Mouse (Mus musculus) gastrocnemius, postnatal 36 days (tissue): ENCODE results near the gene Kcnk10. TPM values are rescaled to one million over a fixed set of nuclear protein-coding genes. Genes with fewer than 3 reads are reported as not detected.
"Not testable (repeated sequence)": the region's sequence is repeated elsewhere in the genome, so short reads cannot be mapped to it uniquely, and the experiment has no call there.

Experiments
- DNase-seq, 2 experiments: peaks; one replicate each; pipeline ENCODE4 v3.0.0; 2022
- intact Hi-C: fragments of 180-260 bp; cut with DNase I; formaldehyde crosslinking; loops from one replicate; pipeline ENCODE4 v1.15.1; 2025
- long read RNA-seq, 2 experiments: library from polyadenylated mRNA; stranded (forward); transcript quantifications; one replicate each; pipeline ENCODE4 v2.0.0; 2021
- total RNA-seq, 2 experiments: library from RNA; stranded (reverse); gene quantifications; 2 replicates each; pipeline ENCODE4 v1.2.3; 2021

The Kcnk10 gene
- not detected for total RNA-seq
- long read RNA-seq, experiment 1 = 0 reads
- long read RNA-seq, experiment 2 = 0 reads

- intact Hi-C loops = no loop called here
- DNase-seq = no peak
These were observed at the start of gene Kcnk10 for GRCm38 (mm10) chr12:98577861-98578360. TSS of gene Kcnk10 (minus strand) at chr12:98578310.

DNA sequence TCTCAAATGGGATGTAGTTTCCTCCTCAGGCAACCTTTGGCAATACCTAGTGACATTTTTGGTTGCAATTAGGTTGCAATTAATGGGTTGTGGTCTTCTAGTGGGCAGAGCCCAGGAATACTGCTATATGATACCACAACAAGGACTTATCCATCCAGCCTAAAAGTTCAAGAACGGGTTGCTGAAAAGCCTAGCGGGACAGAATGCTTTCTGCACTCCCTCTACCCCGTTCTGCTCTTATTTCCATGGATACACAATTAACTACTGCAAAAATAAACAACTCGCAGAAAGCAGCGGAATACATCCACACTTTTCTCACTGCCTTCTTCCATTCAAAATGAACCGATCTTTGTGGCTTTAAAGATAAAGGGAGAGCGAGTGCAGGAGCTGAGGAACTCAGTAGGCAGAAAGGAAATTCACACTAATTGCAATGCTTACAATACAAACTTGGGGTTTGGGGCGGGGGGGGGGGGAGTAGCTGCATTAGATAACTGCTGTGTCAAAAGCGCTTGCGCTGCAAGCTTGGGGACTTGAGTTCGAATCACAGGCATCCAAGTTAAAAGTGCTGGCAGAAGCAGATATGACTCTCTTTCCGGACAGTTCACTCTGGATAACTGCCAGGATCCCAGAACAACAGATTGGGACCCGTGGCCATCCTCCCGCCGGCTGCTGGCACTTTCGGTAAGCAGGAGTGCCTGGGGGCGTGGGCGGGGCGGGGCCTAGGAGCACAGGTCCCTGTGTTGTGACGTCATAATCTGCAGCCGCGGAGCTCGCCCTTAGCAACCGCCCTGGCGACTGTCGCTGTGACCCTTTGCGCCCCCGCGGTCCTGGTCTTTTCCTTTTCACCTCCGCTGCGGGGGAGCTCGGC, 49.5 kb upstream of the Kcnk10 start, which contains the start of gene Spata7:
Gene Spata7 (plus strand): TSS at position 766 of the 868 bp plus-strand sequence.
- intact Hi-C loops = no loop called here
- peak; percentile 68 to 73 for DNase-seq

GRCm38 (mm10) chr12:98623266-98623665, 45.2 kb upstream of the Kcnk10 start:
- intact Hi-C loops, DNase-seq: not testable (repeated sequence)

DNA sequence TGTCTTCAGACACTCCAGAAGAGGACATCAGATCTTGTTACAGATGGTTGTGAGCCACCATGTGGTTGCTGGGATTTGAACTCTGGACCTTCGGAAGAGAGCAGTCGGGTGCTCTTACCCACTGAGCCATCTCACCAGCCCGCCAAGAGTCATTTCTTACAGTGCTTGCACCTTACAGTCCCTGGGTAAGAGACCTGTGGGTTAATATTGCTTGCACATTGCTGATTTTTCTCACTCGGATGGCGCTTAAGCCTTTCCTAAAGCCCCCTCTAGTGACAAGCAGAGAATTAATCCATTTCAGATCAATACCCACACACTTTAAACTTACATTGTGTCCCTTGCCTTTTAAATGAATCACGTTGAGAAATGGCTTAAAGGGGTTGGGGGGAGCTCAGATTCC, 42.8 kb upstream of the Kcnk10 start:
- intact Hi-C loops, DNase-seq: not testable (repeated sequence)

DNA sequence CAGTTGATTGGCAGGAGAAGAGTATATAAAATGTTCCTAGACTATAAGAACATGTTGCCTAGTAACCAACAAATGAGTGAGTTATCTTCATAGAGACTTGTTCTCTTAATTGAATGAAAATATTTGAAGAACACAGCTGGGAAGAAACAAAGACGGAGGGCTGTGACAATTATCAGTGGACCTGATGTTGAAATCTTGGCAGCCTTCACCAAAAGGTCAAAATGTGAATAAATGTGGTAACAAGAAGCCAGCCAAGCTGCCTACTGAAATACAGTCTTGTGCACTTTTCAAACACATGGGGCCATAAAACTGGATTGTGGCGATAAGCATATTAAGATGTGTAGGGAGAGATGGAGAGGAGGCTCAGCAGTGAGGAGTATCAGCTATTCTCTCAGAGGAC, 41.4 kb upstream of the Kcnk10 start:
- intact Hi-C loops = no loop called here

GRCm38 (mm10) chr12:98615746-98616145, 37.6 kb upstream of the Kcnk10 start:
- no peak for DNase-seq
- intact Hi-C loops = no loop called here

More for the DNA sequence above, 41.4 kb upstream of the Kcnk10 start:
- DNase-seq = no peak

DNA sequence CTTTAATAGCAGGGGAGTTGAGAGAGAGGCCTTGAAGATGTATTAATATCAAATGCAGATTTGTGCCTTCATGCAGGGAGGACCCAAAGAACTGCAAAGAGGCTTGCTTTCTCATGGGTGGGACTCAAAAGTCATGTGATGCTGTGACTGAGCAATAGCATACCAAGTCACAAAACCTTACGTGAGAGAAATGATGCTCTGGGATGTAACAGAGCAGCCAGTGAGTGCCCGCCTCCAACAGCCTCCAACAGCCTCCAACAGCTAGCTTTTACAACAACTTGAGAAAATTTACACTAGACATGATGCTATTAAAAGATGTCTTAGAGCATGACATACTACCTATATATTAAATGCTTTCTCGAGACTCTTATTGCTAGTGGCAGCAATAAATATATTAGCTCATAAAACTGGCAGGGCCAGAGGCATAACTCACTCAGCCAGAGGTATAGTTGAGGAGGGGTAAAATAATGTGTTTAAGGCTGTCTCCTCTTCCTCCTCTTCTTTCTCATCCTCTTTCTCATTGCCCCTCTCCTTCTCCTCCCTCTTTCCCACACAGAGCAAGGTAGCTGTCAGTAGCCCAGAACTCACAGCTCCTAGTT, 36.9 kb upstream of the Kcnk10 start:
- intact Hi-C loops = no loop called here

DNA sequence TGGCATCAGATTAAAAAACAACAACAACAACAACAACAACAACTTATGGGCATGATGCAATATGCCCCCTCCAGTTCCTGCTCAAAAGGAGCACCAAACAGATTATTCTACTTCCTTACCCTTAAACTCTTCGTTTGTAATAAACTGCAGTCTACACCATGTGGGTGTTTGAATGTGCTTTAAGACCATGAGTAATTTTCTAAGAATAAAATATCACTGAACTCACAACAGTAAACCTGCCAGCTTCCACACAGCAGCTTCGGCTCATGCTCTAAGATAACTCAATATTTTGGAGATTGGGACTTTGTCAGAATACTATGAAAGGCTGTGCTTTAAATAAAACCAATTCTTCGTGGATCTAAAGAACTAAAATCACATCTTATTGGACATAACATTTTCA, 32.2 kb upstream of the Kcnk10 start:
- intact Hi-C loops = no loop called here
- DNase-seq = no peak

More for the DNA sequence above, 36.9 kb upstream of the Kcnk10 start:
- no peak for DNase-seq

DNA sequence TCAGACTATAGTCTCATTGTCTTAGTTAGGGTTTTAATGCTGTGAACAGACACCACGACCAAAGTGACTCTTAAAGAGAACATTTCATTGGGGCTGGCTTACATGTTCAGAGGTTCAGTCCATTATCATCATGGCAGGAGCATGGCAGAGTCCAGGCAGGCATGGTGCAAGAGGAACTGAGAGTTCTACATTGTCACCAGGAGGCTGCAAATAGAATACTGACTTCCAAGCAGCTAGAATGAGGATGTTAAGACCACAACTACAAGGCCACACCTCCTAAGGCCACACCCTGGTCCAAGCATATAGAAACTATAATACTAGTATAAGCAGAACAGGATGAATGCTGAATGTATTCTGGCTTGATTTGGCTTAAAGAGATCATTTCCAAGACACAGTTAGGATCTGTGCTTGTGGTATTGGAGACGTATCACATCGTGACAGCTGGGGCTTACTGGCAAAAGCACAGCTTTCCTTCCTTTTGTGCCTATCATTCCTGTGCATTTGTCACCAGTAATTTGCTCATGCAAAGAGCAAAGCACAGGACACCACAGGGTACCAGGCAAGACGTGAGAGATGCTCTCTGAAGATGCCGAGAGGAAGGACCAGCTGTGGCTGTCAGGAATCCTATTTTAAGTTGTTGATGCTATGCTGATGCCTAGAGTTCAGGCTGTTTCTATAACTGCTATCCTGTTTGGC, 28.6 kb upstream of the Kcnk10 start:
- DNase-seq = no peak
- intact Hi-C loops = no loop called here

- intact Hi-C loops = no loop called here
- DNase-seq = no peak
These were observed 27.2 kb upstream of the Kcnk10 start for GRCm38 (mm10) chr12:98605264-98605663.

DNA sequence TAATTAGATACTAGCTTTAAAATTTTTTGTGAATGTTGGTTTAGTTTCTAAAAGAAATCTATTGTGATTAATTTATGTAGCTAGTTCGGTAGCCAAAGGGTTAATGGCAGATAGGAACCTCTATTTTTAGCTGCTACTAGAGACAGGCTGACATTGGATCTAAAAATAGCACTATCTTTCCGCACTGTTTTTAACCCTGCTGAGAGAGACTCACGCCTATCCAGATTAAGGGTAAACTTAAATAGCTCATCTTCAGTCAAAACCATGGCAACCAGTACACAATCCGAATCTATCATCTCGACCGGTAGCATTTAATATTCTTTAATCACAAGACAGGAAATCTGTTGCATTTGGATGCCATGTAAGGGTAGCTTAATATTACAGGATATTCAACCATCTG, 24.0 kb upstream of the Kcnk10 start:
- DNase-seq = no peak
- intact Hi-C loops = no loop called here

DNA sequence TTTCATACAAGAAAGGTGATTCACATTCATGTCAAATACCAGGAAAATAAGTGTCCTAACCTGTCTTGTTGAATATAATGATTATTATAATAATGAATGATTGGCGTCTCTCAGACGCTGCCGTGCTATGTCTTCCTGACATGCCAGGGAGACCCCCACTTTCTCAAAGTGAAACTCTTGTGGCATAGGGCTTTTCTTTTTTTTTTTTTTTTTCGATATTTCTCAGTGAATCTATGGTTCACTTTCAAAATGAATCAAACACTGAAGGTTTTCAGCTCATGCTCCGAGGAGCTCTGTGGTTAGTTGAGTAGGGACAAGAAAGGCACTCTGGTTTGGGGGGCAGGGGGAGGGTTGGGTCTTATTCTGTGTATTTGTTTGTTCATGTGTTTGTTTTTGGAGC, 22.8 kb upstream of the Kcnk10 start:
- intact Hi-C loops = no loop called here
- no peak for DNase-seq

GRCm38 (mm10) chr12:98591016-98591415, 12.9 kb upstream of the Kcnk10 start:
- DNase-seq = no peak
- intact Hi-C loops = no loop called here

GRCm38 (mm10) chr12:98588573-98588972, 10.5 kb upstream of the Kcnk10 start:
- no peak for DNase-seq
- intact Hi-C loops = no loop called here

DNA sequence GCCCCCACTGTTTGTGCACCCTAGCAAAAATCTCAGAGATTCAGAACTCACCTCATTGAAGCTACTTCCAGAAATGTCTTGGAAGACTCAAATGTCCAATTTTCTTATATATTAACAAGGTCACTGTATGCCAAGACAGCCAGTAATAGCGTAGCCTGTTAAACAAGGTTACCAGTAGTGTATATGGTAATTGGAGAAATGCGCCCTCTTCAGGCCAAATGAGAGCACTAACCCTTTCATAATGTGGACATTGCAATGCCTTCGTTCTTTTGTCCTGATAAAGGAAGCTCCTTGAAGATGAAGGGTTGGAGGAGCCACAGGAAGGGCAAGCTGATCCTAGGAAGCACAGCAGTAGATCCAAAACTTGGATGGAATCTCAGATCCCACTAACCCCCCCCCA, 7.2 kb upstream of the Kcnk10 start:
- no peak for DNase-seq
- intact Hi-C loops = no loop called here

GRCm38 (mm10) chr12:98575942-98576550, 2.1 kb downstream of the Kcnk10 start:
- DNase-seq = no peak
- intact Hi-C loops = no loop called here

DNA sequence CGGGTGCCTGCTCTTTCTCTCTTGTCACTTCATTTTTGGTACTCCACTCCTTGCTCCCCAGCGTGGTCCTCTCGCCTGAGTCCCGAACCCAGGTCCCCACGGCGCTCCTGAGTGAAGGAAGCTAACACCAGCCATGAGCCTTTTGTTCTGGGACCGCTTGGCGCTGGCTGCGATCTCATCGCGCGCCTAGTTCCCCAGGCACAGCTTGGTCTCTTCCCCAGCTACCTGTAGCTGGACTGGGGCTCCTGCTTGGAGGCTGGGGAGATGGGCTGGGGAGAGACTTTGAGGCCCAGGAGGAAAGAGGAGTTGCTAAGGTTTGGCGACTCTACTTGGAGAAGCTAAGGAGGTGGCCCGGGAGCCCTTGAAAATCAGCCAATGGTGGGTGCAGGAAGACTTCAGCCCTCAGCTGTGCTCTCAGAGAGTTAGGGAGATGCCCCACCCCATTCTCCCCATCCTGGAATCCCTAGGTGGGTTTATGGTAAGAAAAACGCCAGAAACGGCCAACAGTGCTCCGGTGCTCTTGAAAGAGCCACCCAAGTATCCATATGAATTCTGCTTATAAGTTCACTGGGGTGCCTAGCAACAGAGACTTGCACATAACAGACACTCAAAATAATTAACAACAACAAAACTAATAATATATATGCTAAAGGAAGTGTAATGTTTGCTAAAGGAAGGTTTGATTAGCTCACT, 2.8 kb downstream of the Kcnk10 start:
- intact Hi-C loops = no loop called here

DNA sequence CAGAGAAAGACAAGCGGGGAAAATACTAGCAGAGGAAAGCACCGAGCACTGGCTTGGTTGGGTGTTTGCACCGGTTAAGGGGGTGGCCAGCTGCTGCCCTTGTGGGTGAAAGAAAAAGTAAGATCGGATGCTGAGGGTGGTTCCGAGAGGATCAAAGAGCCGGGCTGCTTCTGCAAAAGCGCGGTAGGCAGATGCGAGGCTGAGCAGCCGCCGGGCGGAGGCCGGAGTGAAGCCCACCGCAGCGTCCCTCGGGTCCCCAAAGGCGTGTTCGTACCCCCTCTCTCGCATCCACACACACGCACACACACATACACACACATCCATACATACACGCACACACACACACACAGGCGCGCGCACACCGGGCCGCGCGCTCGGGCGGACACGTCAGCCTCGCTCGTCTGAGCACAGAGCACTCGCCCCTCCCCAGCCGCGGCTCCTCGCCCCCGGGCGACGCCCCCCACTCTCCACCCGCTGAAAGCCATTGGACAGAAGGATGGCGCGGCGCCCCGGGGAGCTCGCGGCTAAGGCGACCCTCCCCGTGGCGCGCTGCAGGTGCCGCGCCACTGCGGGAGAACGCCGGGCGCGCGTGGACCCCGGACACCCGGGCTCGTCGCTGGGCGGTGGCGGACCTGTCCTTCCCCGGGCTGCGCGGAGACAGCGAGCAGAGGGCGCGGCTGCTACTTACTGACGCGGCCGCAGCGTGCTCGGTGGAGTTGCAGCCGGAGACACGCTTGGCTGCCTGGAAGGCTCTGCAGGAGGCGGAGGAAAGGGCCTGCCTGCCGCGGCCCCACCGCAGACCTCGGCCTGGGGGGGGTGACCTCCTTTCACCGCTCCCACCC, 3.5 kb downstream of the Kcnk10 start:
- no peak for DNase-seq
- intact Hi-C loops = no loop called here

More for the DNA sequence above, 2.8 kb downstream of the Kcnk10 start:
- no peak for DNase-seq
